In the genomic region with DNA sequence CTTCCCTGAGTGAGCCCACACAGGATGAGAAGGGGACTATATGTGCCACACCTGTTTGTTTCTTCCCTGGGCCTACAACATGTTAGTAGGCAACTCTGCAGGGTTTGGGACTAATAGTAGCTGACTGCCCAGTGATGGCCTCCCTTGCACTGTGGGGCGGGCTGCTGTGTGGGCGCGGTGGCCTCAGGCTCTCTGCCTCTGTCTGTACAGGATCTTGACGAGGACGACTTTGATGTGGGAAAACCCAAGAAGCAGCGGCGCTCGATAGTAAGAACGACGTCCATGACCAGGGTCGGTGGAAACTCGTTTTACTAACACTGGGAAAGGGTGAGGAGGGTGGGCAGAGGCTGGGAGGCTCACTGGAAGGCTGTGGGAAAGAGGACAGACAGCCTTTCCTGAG, we compare ENCODE assay signal across 19 mouse cellular contexts. TPM values are rescaled to one million over a fixed set of nuclear protein-coding genes. Genes with fewer than 3 reads are reported as not detected.
DNase-seq lines count a peak whose midpoint lies in the region; ATAC-seq lines count a peak whose summit lies in the region.
"Had no signal": no experiment of that assay in that cellular context is flagged by ENCODE, and none has a peak within 500 bp of the region (broad histone marks: within the 10 kb centered on the region; RNA-seq: fewer than 3 reads in every experiment).

No protein-coding gene starts in this region.

- H3K9ac ChIP-seq in heart, embryonic 12.5 days, result peak overlapping the region; percentile 38; the same call in 1 of the 2 replicates
- no peak overlapping the region for H3K9ac ChIP-seq in embryonic facial prominence, embryonic 12.5 days
- H3K9ac ChIP-seq: forebrain, embryonic 13.5 days had no signal

- 82% methylated on average over 12 of the region's 12 CpGs for WGBS in heart, embryonic 12.5 days
- 69% methylated on average over 12 of the region's 12 CpGs for WGBS in embryonic facial prominence, embryonic 12.5 days

- H3K27ac ChIP-seq in heart, embryonic 12.5 days (ENCODE audit: poor library complexity, severe bottlenecking), result no peak overlapping the region
- peak overlapping the region; percentile 19; the same call in 1 of the 2 replicates for H3K27ac ChIP-seq in embryonic facial prominence, embryonic 12.5 days
- H3K27ac ChIP-seq: forebrain, embryonic 13.5 days; left cerebral cortex, adult 2 months had no signal

- DNase-seq in heart, adult 11 months, result no peak
- DNase-seq in CD4-positive helper T cell, adult 2 months (ENCODE audit: low read depth, low spot score), result peak; percentile 74
- DNase-seq in thymus, postnatal 0 days (ENCODE audit: low spot score), result peak; percentile 38
- DNase-seq in adrenal gland, adult 2 months, result no peak
- DNase-seq in left cerebral cortex, postnatal 14 days (ENCODE audit: low spot score in 2 of 2), result no peak
- DNase-seq: cerebellum, postnatal 10 days; gastrocnemius, postnatal 25 days; heart, postnatal 4 days; lung, postnatal 10 days; right cerebral cortex, postnatal 25 days had no signal

- peaks cover 58% of the 10 kb centered on the region for H3K36me3 ChIP-seq in heart, embryonic 12.5 days
- peaks cover 75% of the 10 kb centered on the region for H3K36me3 ChIP-seq in embryonic facial prominence, embryonic 12.5 days

- no peak overlapping the region for H3K4me2 ChIP-seq in heart, embryonic 12.5 days
- H3K4me2 ChIP-seq in embryonic facial prominence, embryonic 12.5 days (replicated peaks), result no peak overlapping the region
- H3K4me2 ChIP-seq: forebrain, embryonic 13.5 days; heart, embryonic 11.5 days had no signal

- intact Hi-C loops in left cerebral cortex, postnatal 14 days (cut with DNase I), result no loop called here

- no peaks in the 10 kb centered on the region for H3K27me3 ChIP-seq in heart, embryonic 12.5 days (replicated peaks)
- no peaks in the 10 kb centered on the region for H3K27me3 ChIP-seq in embryonic facial prominence, embryonic 12.5 days
- H3K27me3 ChIP-seq: forebrain, embryonic 13.5 days; Patski had no signal

- ATAC-seq in heart, embryonic 12.5 days (ENCODE audit: insufficient number of reproducible peaks, low FRiP score), result no peak
- no peak for ATAC-seq in embryonic facial prominence, embryonic 12.5 days (ENCODE audit: insufficient number of reproducible peaks, insufficient read depth, low FRiP score, low TSS enrichment)
- ATAC-seq: forebrain, embryonic 13.5 days; hindbrain, embryonic 16.5 days; Patski had no signal

- no peaks in the 10 kb centered on the region for H3K9me3 ChIP-seq in heart, embryonic 12.5 days (replicated peaks)
- H3K9me3 ChIP-seq in embryonic facial prominence, embryonic 12.5 days, result no peaks in the 10 kb centered on the region
- H3K9me3 ChIP-seq: forebrain, embryonic 13.5 days had no signal

- H3K4me3 ChIP-seq in heart, embryonic 12.5 days, result no peak overlapping the region
- no peak overlapping the region for H3K4me3 ChIP-seq in embryonic facial prominence, embryonic 12.5 days
- H3K4me3 ChIP-seq: forebrain, embryonic 13.5 days; left cerebral cortex, adult 2 months had no signal

- peaks cover 27% of the 10 kb centered on the region for H3K4me1 ChIP-seq in heart, embryonic 12.5 days (replicated peaks)
- H3K4me1 ChIP-seq in embryonic facial prominence, embryonic 12.5 days, result peaks cover 17% of the 10 kb centered on the region
- H3K4me1 ChIP-seq: forebrain, embryonic 13.5 days had no signal

RNA-seq across cellular contexts. Expression of a gene that starts 23.6 kb away (rescaled TPM):
- not detected in 2 replicates for polyA plus RNA-seq in heart, embryonic 12.5 days (2016; fragmentation: Nextera tagmentation; extraction: Ambion mirVana)
- polyA plus RNA-seq in embryonic facial prominence, embryonic 12.5 days (2016; fragmentation: Nextera tagmentation; extraction: Ambion mirVana), result 0.13 TPM in 1 of 2 replicates, not detected in the other
- not detected in 2 replicates for polyA plus RNA-seq in thymus, postnatal 0 days (2015; fragmentation: Nextera tagmentation; extraction: Ambion mirVana)
- total RNA-seq in adrenal gland, adult 2 months (2021), result under 1 TPM; 0.28 to 0.43 TPM
- 0.35 and 0.90 TPM in 2 replicates for polyA plus RNA-seq in adrenal gland, adult 2 months (2012; rRNA removed)
- under 1 TPM in 1 of 2 experiments, not detected in 1; 0.31 TPM for total RNA-seq in left cerebral cortex, postnatal 14 days (2021)
- total RNA-seq: gastrocnemius, postnatal 25 days had no signal
- polyA plus RNA-seq: forebrain, embryonic 13.5 days; hindbrain, embryonic 16.5 days; kidney, embryonic 16.5 days; liver, embryonic 16.5 days; Patski had no signal

RNA-seq across cellular contexts. Expression of a gene that starts 36.4 kb away (rescaled TPM):
- 10.5 and 12.2 TPM in 2 replicates for polyA plus RNA-seq in heart, embryonic 12.5 days (2016; fragmentation: Nextera tagmentation; extraction: Ambion mirVana)
- polyA plus RNA-seq in embryonic facial prominence, embryonic 12.5 days (2016; fragmentation: Nextera tagmentation; extraction: Ambion mirVana), result 19.0 and 19.4 TPM in 2 replicates
- polyA plus RNA-seq in thymus, postnatal 0 days (2015; fragmentation: Nextera tagmentation; extraction: Ambion mirVana), result 5.2 and 6.4 TPM in 2 replicates
- total RNA-seq in adrenal gland, adult 2 months (2021), result 10 to 100 TPM; 38.7 to 42.1 TPM
- polyA plus RNA-seq in adrenal gland, adult 2 months (2012; rRNA removed), result 51.9 and 66.9 TPM in 2 replicates
- total RNA-seq in left cerebral cortex, postnatal 14 days (2021), result 10 to 100 TPM; 86.6 to 97.6 TPM

RNA-seq across cellular contexts. Expression of a gene that starts 47.4 kb away (rescaled TPM):
- polyA plus RNA-seq in heart, embryonic 12.5 days (2016; fragmentation: Nextera tagmentation; extraction: Ambion mirVana), result 11.3 and 11.4 TPM in 2 replicates
- 18.5 and 20.4 TPM in 2 replicates for polyA plus RNA-seq in embryonic facial prominence, embryonic 12.5 days (2016; fragmentation: Nextera tagmentation; extraction: Ambion mirVana)
- polyA plus RNA-seq in thymus, postnatal 0 days (2015; fragmentation: Nextera tagmentation; extraction: Ambion mirVana), result 11.7 and 13.6 TPM in 2 replicates
- 100 to 1,000 TPM in 1 of 2 experiments, 10 to 100 TPM in 1; 76.6 to 102 TPM for total RNA-seq in adrenal gland, adult 2 months (2021)
- 164 TPM in 2 replicates for polyA plus RNA-seq in adrenal gland, adult 2 months (2012; rRNA removed)
- total RNA-seq in left cerebral cortex, postnatal 14 days (2021), result 10 to 100 TPM; 92.7 to 95.9 TPM

RNA-seq across cellular contexts. Expression of a gene that starts 50.2 kb away (rescaled TPM):
- 40.3 and 42.9 TPM in 2 replicates for polyA plus RNA-seq in heart, embryonic 12.5 days (2016; fragmentation: Nextera tagmentation; extraction: Ambion mirVana)
- polyA plus RNA-seq in embryonic facial prominence, embryonic 12.5 days (2016; fragmentation: Nextera tagmentation; extraction: Ambion mirVana), result 81.9 and 83.0 TPM in 2 replicates
- 70.8 and 89.0 TPM in 2 replicates for polyA plus RNA-seq in thymus, postnatal 0 days (2015; fragmentation: Nextera tagmentation; extraction: Ambion mirVana)
- total RNA-seq in adrenal gland, adult 2 months (2021), result 10 to 100 TPM; 41.9 to 46.8 TPM
- polyA plus RNA-seq in adrenal gland, adult 2 months (2012; rRNA removed), result 70.6 and 71.2 TPM in 2 replicates
- 10 to 100 TPM; 49.0 to 51.1 TPM for total RNA-seq in left cerebral cortex, postnatal 14 days (2021)

Comparison
In these comparisons a context has a peak if more than half of its experiments do, and no peak if none do; other contexts are left out.
1. DNase-seq: peak in CD4-positive helper T cell, adult 2 months (single experiment) and thymus, postnatal 0 days (single experiment); none in heart, adult 11 months (single experiment), adrenal gland, adult 2 months (single experiment) and left cerebral cortex, postnatal 14 days (0 of 2).